Mouse (Mus musculus) liver, embryonic 12.5 days (tissue): ENCODE data around the gene Nr4a1. TPM values are rescaled to one million over a fixed set of nuclear protein-coding genes. Genes with fewer than 3 reads are reported as not detected.

ENCODE experiments used
- ATAC-seq: fragments of 200-750 bp; cut with Nextera tagmentation; 2 replicates; pipeline ENCODE4 v1.8.0; 2017; ENCODE audit warnings: moderate number of reproducible peaks, mild to moderate bottlenecking, moderate library complexity
- H3K27ac ChIP-seq: fragments of 300-500 bp; sonication (generic); 2 replicates; pipeline ENCODE4 v1.5.1; 2016; ENCODE audit warnings: mild to moderate bottlenecking
- H3K27me3 ChIP-seq: fragments of 300-500 bp; sonication (generic); replicated peaks from 2 replicates; pipeline ENCODE4 v1.6.1; 2016; ENCODE audit warnings: mild to moderate bottlenecking, moderate library complexity
- H3K36me3 ChIP-seq: fragments of 300-500 bp; sonication (generic); 2 replicates; pipeline ENCODE4 v1.6.1; 2016; ENCODE audit warnings: mild to moderate bottlenecking, moderate library complexity
- H3K4me1 ChIP-seq: fragments of 300-500 bp; sonication (generic); 2 replicates; pipeline ENCODE4 v1.6.1; 2016
- H3K4me2 ChIP-seq: fragments of 300-500 bp; sonication (generic); 2 replicates; pipeline ENCODE4 v1.6.1; 2016; ENCODE audit warnings: mild to moderate bottlenecking, moderate library complexity
- H3K4me3 ChIP-seq: fragments of 300-500 bp; sonication (generic); 2 replicates; pipeline ENCODE4 v1.5.1; 2016; ENCODE audit warnings: mild to moderate bottlenecking, moderate library complexity
- H3K9ac ChIP-seq: fragments of 300-500 bp; sonication (generic); 2 replicates; pipeline ENCODE4 v1.6.1; 2016; ENCODE audit warnings: mild to moderate bottlenecking, moderate library complexity
- H3K9me3 ChIP-seq: fragments of 300-500 bp; sonication (generic); replicated peaks from 2 replicates; pipeline ENCODE4 v1.6.1; 2016; ENCODE audit warnings: mild to moderate bottlenecking, moderate library complexity
- WGBS: fragments of 180-500 bp; shearing (Covaris S2); methylation state at CpG from one replicate; pipeline ENCODE4 v1.1.7; 2016; ENCODE audit not compliant: insufficient replicate concordance; 5-methylcytosine and 5-hydroxymethylcytosine counted together
- polyA plus RNA-seq: library from polyadenylated mRNA; unstranded; fragments of >200 nt; fragmentation: Nextera tagmentation; extraction: Ambion mirVana; gene quantifications from 2 replicates; pipeline ENCODE4 v1.2.1, GENCODE M21; 2016

The Nr4a1 gene
- polyA plus RNA-seq, 1 experiment from 2014 or later: 0.83 TPM

DNA sequence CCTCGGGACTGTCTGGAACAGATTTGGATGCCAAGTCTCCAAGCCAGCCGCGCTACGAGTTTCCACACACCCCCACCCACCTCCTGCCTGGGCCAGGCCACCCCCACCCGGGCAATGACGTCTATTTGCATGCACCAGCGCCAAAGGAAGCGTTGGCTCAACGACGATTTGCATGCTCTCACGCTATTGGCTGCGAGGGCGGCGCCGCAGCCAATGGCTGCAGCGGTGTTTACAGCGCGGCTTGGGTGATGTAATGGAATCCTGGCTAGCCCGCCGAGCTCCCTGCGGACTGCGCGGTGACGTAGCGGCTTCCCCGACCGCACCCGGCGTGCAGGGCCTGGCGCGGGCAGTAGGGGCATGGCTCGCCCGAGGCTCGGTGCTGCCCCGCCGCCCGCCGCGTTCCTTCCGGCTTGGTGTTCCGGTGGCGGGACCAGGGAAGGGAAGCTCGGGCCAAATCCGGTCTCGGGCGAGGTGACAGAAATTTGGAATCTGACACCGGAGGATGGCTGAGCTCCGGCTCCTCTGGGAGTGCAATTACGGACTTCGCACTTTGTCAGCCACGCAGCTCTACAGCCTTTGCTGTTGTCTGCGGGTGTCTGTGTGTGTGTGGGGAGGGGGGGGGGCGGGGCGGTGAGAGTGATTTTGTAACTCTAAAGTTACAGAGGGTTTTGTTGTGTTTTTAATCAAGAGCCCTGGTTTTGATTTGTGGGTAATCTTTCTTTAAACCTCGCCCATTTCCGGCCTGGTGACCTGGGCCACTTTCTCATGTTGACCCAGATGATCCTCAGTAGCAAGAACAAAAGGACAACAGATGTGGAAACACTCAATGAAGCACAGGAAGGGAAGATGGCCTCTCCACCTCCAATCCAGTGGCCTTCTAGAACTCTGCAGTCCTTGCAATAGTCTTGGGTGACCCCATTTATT, 7.6 kb upstream of the Nr4a1 start:
- 3% methylated on average over 56 of the region's 56 CpGs for WGBS
- Histone ChIP-seq H3K9me3 (no peaks in the 10 kb centered on the region), H3K36me3 (no peaks in the 10 kb centered on the region), H3K9ac (peak overlapping the region; percentile 54), H3K27ac (peak overlapping the region; percentile 31; the same call in 1 of the 2 replicates), H3K27me3 (peaks cover 15% of the 10 kb centered on the region), H3K4me2 (peak overlapping the region; percentile 66), H3K4me3 (peak overlapping the region; percentile 39), H3K4me1 (peaks cover 29% of the 10 kb centered on the region)
- peak; percentile 99 for ATAC-seq

DNA sequence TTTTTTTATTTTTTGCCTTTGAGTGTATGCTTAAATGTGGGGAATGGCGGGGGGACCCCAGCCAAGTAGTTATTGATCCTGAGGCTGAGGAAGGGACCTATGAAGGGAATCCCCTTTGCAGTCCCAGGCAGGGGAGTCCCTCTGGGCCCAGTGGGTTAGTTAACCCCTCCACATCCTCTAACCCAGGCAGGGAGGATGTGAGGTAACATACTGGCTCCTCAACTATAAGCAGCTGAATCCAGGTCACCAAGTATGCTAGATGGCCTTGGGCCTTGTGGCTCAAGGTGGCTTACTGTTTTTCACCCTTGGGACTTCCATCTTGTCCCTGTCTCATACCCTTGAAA, 6.9 kb upstream of the Nr4a1 start:
- Histone ChIP-seq H3K4me1 (peaks cover 23% of the 10 kb centered on the region), H3K9ac (peak overlapping the region; percentile 54; the same call in 1 of the 2 replicates), H3K4me2 (0 out of 2 replicates have a peak overlapping the region, but pooled peaks have one; percentile 66), H3K36me3 (no peaks in the 10 kb centered on the region), H3K27ac (peak overlapping the region; percentile 31; the same call in 1 of the 2 replicates), H3K9me3 (no peaks in the 10 kb centered on the region), H3K4me3 (no peak overlapping the region), H3K27me3 (peaks cover 15% of the 10 kb centered on the region)
- no peak for ATAC-seq
- WGBS: 69% methylated on average over 1 of the region's 1 CpGs

GRCm38 (mm10) chr15:101248029-101248710, 5.9 kb upstream of the Nr4a1 start:
- no peaks in the 10 kb centered on the region for H3K36me3 ChIP-seq
- H3K4me3 ChIP-seq: no peak overlapping the region
- peaks cover 23% of the 10 kb centered on the region for H3K4me1 ChIP-seq
- H3K9me3 ChIP-seq: no peaks in the 10 kb centered on the region
- WGBS: 28% methylated on average over 5 of the region's 5 CpGs
- H3K27me3 ChIP-seq: peaks cover 26% of the 10 kb centered on the region
- no peak overlapping the region for H3K9ac ChIP-seq
- ATAC-seq: no peak
- H3K27ac ChIP-seq: 0 out of 2 replicates have a peak overlapping the region, but pooled peaks have one; percentile 8
- H3K4me2 ChIP-seq: no peak overlapping the region

- H3K36me3 ChIP-seq: no peaks in the 10 kb centered on the region
- H3K4me3 ChIP-seq: no peak overlapping the region
- no peak overlapping the region for H3K9ac ChIP-seq
- ATAC-seq: no peak
- H3K27ac ChIP-seq: no peak overlapping the region
- peaks cover 47% of the 10 kb centered on the region for H3K27me3 ChIP-seq
- H3K9me3 ChIP-seq: no peaks in the 10 kb centered on the region
- H3K4me1 ChIP-seq: peaks cover 34% of the 10 kb centered on the region
- H3K4me2 ChIP-seq: no peak overlapping the region
- WGBS: 54% methylated on average over 9 of the region's 9 CpGs
These were observed 3.8 kb upstream of the Nr4a1 start for GRCm38 (mm10) chr15:101250220-101250800.

GRCm38 (mm10) chr15:101251930-101252329, 2.1 kb upstream of the Nr4a1 start:
- Histone ChIP-seq H3K4me3 (no peak overlapping the region), H3K9ac (no peak overlapping the region), H3K36me3 (no peaks in the 10 kb centered on the region), H3K27me3 (peaks cover 59% of the 10 kb centered on the region), H3K4me1 (peaks cover 21% of the 10 kb centered on the region), H3K27ac (no peak overlapping the region), H3K4me2 (no peak overlapping the region), H3K9me3 (no peaks in the 10 kb centered on the region)
- ATAC-seq: no peak
- WGBS: 75% methylated on average over 5 of the region's 5 CpGs

- H3K27ac ChIP-seq: no peak overlapping the region
- no peak overlapping the region for H3K4me2 ChIP-seq
- H3K9ac ChIP-seq: no peak overlapping the region
- no peaks in the 10 kb centered on the region for H3K9me3 ChIP-seq
- no peaks in the 10 kb centered on the region for H3K36me3 ChIP-seq
- ATAC-seq: no peak
- H3K4me3 ChIP-seq: no peak overlapping the region
- WGBS: 48% methylated on average over 6 of the region's 6 CpGs
- peaks cover 59% of the 10 kb centered on the region for H3K27me3 ChIP-seq
- peaks cover 16% of the 10 kb centered on the region for H3K4me1 ChIP-seq
These were observed 1.5 kb upstream of the Nr4a1 start for GRCm38 (mm10) chr15:101252614-101253013.

DNA sequence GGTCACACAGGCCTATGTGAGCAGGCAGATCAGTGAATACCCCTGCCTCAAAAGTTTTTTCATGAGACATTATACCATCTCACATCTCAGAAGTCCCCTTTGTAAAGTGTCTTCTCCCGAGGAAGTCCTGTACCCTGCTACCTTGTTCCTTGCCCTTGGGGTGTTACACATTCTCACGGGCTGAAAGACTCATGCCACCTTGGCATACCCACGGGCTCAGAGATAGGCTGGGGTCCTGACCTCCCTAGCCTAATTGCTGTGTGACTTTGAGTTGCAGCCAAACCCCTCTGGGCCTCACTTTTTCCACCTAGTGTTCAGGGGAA, 545 bp upstream of the Nr4a1 start:
- H3K27me3 ChIP-seq: peaks cover 58% of the 10 kb centered on the region
- peak overlapping the region; percentile 63; the same call in 1 of the 2 replicates for H3K9ac ChIP-seq
- peak overlapping the region; percentile 58 for H3K4me3 ChIP-seq
- WGBS: 30% methylated on average over 3 of the region's 3 CpGs
- H3K4me1 ChIP-seq: peaks cover 11% of the 10 kb centered on the region; the same call in 1 of the 2 replicates
- H3K4me2 ChIP-seq: peak overlapping the region; percentile 78
- no peaks in the 10 kb centered on the region for H3K9me3 ChIP-seq
- no peak for ATAC-seq
- no peaks in the 10 kb centered on the region for H3K36me3 ChIP-seq
- no peak overlapping the region for H3K27ac ChIP-seq

DNA sequence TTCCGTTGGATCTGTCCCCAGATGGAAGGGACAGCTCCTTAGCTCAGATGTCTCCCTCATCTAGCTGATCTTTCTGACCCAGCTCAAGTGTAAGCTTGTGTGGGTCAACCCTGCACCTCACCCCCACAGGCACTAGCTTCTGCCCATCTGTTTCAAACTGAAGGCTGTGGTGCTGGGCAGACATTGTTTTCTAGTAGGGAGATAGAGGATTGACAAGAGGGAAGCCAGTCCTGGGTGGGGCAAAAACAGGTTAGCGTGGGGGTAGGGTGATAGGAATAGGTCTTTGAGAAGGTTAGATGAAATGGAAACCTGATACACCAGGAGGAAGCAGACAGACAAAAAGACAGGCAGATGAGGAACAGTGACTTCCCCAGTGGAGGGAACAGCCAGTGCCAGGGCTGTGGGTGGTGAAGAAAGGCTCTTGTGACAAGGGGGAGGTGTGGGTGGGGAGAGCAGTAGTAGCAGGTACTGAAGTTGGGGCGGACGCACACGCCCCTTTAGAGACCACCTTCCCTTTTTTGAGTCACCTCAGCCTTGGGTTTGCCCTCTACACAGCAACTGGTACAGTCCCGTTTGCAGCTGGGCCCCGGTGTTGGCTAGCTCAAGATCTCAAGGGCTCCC, 1.9 kb downstream of the Nr4a1 start:
- no peaks in the 10 kb centered on the region for H3K36me3 ChIP-seq

GRCm38 (mm10) chr15:101256463-101257206, 2.6 kb downstream of the Nr4a1 start:
- no peak overlapping the region for H3K4me3 ChIP-seq
- H3K9me3 ChIP-seq: no peaks in the 10 kb centered on the region
- no peak for ATAC-seq
- H3K36me3 ChIP-seq: no peaks in the 10 kb centered on the region
- peaks cover 27% of the 10 kb centered on the region for H3K4me1 ChIP-seq
- WGBS: 53% methylated on average over 14 of the region's 14 CpGs
- no peak overlapping the region for H3K4me2 ChIP-seq
- no peak overlapping the region for H3K27ac ChIP-seq
- H3K9ac ChIP-seq: no peak overlapping the region
- H3K27me3 ChIP-seq: peaks cover 57% of the 10 kb centered on the region

More for the DNA sequence above, 1.9 kb downstream of the Nr4a1 start:
- Histone ChIP-seq H3K27ac (no peak overlapping the region), H3K27me3 (peaks cover 59% of the 10 kb centered on the region), H3K9me3 (no peaks in the 10 kb centered on the region), H3K9ac (no peak overlapping the region), H3K4me2 (no peak overlapping the region), H3K4me3 (no peak overlapping the region), H3K4me1 (peaks cover 20% of the 10 kb centered on the region)
- no peak for ATAC-seq
- 68% methylated on average over 7 of the region's 7 CpGs for WGBS

GRCm38 (mm10) chr15:101258420-101258819, 4.4 kb downstream of the Nr4a1 start:
- no peaks in the 10 kb centered on the region for H3K9me3 ChIP-seq
- no peak overlapping the region for H3K4me2 ChIP-seq
- no peak overlapping the region for H3K9ac ChIP-seq
- H3K27ac ChIP-seq: no peak overlapping the region
- WGBS: 44% methylated on average over 11 of the region's 11 CpGs
- ATAC-seq: no peak
- no peaks in the 10 kb centered on the region for H3K36me3 ChIP-seq
- H3K27me3 ChIP-seq: peaks cover 42% of the 10 kb centered on the region
- no peak overlapping the region for H3K4me3 ChIP-seq
- H3K4me1 ChIP-seq: peaks cover 40% of the 10 kb centered on the region

- Histone ChIP-seq H3K9me3 (no peaks in the 10 kb centered on the region), H3K36me3 (no peaks in the 10 kb centered on the region), H3K27me3 (peaks cover 34% of the 10 kb centered on the region), H3K4me2 (no peak overlapping the region), H3K27ac (no peak overlapping the region), H3K4me1 (peaks cover 29% of the 10 kb centered on the region), H3K9ac (no peak overlapping the region), H3K4me3 (no peak overlapping the region)
- ATAC-seq: no peak
- WGBS: 75% methylated on average over 3 of the region's 3 CpGs
These were observed 5.9 kb downstream of the Nr4a1 start for GRCm38 (mm10) chr15:101259922-101260321.
